Mouse (Mus musculus): ENCODE results near the gene Dcaf6.

DNA sequence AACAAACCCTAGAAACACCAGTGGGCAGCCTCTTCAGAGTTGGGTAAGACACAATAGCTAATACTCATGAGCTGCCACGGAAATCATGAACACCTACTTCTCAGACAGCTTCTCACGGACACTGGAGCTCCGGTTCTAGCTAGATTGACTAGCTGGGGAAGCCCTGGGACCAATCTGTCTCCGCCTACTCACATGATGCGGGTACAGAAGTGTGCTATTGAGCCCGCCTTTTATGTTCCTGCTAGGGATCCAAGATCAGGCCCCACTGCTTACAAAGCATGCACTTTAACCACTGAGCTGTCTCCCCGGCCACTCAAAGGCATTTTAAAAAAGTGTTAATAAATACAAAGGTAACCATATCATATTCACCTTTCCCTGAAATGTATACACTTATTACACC is 118.1 kb downstream of the Dcaf6 start:
- TF ChIP-seq POLR2A (IDR thresholded peaks at IDR 0.05; ENCODE audit: borderline replicate concordance, extremely low read depth, low read depth, low read length): no peak
- no peak for TF ChIP-seq CTCF (IDR thresholded peaks at IDR 0.05; ENCODE audit: insufficient read depth, low read length)
